Mouse (Mus musculus): Measurements from ENCODE around the gene Zfp92.

DNA sequence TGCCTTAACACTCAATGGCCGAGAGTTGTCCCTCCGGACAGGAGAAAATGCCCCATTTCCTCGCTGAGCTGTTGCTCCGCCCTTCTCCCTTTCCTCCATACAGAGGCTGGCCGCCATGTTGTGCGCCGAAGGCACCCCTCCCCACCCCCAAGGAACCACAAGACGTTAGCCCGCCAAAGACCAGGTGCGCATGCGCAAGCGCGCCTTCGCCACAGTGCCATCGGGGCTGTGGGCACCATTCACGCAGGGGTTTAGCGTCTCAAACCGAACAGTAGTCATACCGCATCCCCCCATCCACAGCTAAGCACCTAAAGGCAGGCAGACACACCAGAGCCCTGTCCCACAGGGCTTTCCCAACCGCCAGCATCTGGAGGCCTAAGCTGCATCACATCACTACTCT, 9.9 kb upstream of the Zfp92 start:
- no peak for TF ChIP-seq MAX (IDR thresholded peaks at IDR 0.05; ENCODE audit: low read depth)
- no peak for TF ChIP-seq POLR2A (IDR thresholded peaks at IDR 0.05; ENCODE audit: insufficient read length, low read depth)
- TF ChIP-seq MYOD1 (IDR thresholded peaks at IDR 0.05; ENCODE audit: control insufficient read depth in 1 of 3, insufficient read length in 2 of 3, low read depth in 2 of 3): no peak

All from myocyte (in vitro differentiated cells).